Mouse (Mus musculus) liver, embryonic 13.5 days (tissue): ENCODE measurements at regions not wholly inside any gene's neighbourhood (a gene's known extent, or its start where the extent isn't known, plus 50 kb on each side); places are given as distances from the start of the nearest gene placed in this dataset.

Experiments used
- ATAC-seq: fragments of 200-750 bp; cut with Nextera tagmentation; 2 replicates; pipeline ENCODE4 v1.8.0; 2017; ENCODE audit warnings: low read depth, mild to moderate bottlenecking, moderate number of reproducible peaks, moderate library complexity
- DNase-seq: peaks from one replicate; pipeline ENCODE4 v3.0.0; 2022
- H3K27ac ChIP-seq: fragments of 300-500 bp; sonication (generic); 2 replicates; pipeline ENCODE4 v1.5.1; 2015; ENCODE audit warnings: moderate library complexity, mild to moderate bottlenecking, inconsistent platforms
- H3K27me3 ChIP-seq: fragments of 300-500 bp; sonication (generic); 2 replicates; pipeline ENCODE4 v1.6.1; 2015; ENCODE audit warnings: mild to moderate bottlenecking, inconsistent platforms
- H3K36me3 ChIP-seq: fragments of 300-500 bp; sonication (generic); 2 replicates; pipeline ENCODE4 v1.6.1; 2015; ENCODE audit warnings: mild to moderate bottlenecking, inconsistent platforms
- H3K4me1 ChIP-seq: fragments of 300-500 bp; sonication (generic); replicated peaks from 2 replicates; pipeline ENCODE4 v1.6.1; 2015; ENCODE audit warnings: inconsistent platforms
- H3K4me2 ChIP-seq: fragments of 300-500 bp; sonication (generic); 2 replicates; pipeline ENCODE4 v1.6.1; 2015; ENCODE audit warnings: inconsistent platforms, mild to moderate bottlenecking, moderate library complexity
- H3K4me3 ChIP-seq: fragments of 300-500 bp; sonication (generic); replicated peaks from 2 replicates; pipeline ENCODE4 v1.5.1; 2015; ENCODE audit warnings: mild to moderate bottlenecking, inconsistent platforms
- H3K9ac ChIP-seq: fragments of 300-500 bp; sonication (generic); 2 replicates; pipeline ENCODE4 v1.6.1; 2015; ENCODE audit warnings: mild to moderate bottlenecking, inconsistent platforms
- H3K9me3 ChIP-seq: fragments of 300-500 bp; sonication (generic); replicated peaks from 2 replicates; pipeline ENCODE4 v1.6.1; 2016; ENCODE audit warnings: inconsistent platforms
- WGBS: fragments of 180-500 bp; shearing (Covaris S2); methylation state at CpG from one replicate; pipeline ENCODE4 v1.1.7; 2015; ENCODE audit not compliant: insufficient replicate concordance; 5-methylcytosine and 5-hydroxymethylcytosine counted together

DNA sequence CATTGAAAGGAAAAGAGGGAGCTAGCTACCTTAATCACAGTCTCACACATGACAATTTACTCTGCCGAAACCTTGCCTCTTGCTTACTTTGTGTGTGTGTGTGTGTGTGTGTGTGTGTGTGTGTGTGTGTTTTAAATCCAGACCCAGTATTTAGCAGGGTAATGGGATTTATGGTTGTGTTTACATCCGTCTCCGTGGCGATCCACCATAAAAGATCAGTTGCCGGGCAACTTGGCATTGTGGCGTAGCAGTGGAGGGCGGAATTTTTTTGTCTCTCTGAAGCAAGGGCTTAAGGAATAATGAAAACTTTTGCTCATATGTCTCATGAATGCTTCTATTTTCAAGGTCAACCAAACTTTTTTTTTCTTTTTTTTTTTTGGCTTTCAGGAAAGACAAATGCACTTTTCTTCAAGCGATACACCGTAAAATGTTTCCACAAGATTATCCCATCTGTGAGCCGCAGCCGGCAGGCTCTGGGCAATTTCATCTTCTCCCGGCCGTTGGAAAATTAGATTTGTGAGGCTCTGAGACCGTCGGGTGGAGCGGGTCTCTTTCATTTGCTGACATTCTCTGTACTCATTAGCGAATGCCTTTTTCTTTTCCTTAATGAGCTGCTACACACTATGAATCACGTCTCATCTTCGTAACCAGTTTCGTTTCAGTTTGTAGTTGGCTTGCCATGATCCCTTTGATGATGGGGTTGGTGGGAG, 53.9 kb upstream of the Ptch1 start:
- no peak for DNase-seq
- H3K9me3 ChIP-seq = no peaks in the 10 kb centered on the region
- 69% methylated on average over 20 of the region's 20 CpGs for WGBS
- H3K4me2 ChIP-seq = no peak overlapping the region
- no peak overlapping the region for H3K9ac ChIP-seq
- H3K27ac ChIP-seq = no peak overlapping the region
- H3K36me3 ChIP-seq = no peaks in the 10 kb centered on the region
- no peaks in the 10 kb centered on the region for H3K27me3 ChIP-seq
- H3K4me3 ChIP-seq = no peak overlapping the region
- ATAC-seq = no peak
- no peaks in the 10 kb centered on the region; the same call in 1 of the 2 replicates for H3K4me1 ChIP-seq

DNA sequence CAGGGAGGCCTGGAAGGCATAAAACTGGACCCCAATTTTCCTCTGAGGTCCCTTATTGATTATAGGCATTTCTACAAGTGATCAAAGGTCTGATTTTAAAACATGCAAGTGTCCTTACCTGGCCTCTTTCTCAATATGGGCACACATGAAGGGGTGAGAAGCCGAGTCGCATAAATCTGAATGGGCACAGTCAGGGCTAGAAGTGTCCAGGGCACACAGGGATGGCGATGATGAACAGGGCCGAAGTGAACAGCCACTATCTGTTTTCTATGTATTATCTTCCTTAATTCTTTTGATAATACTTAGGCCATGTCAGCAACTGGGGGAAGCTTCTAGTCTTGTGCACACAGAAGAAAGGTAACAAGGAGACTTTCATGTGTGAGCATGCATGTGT, 54.5 kb upstream of the Ptch1 start:
- ATAC-seq (no peak), DNase-seq (no peak)
- Histone ChIP-seq H3K4me2 (no peak overlapping the region), H3K9me3 (no peaks in the 10 kb centered on the region), H3K36me3 (no peaks in the 10 kb centered on the region), H3K4me1 (no peaks in the 10 kb centered on the region; the same call in 1 of the 2 replicates), H3K27me3 (no peaks in the 10 kb centered on the region), H3K27ac (no peak overlapping the region), H3K4me3 (no peak overlapping the region), H3K9ac (no peak overlapping the region)
- 84% methylated on average over 4 of the region's 4 CpGs for WGBS

GRCm38 (mm10) chr13:63631771-63632347, 58.5 kb upstream of the Ptch1 start:
- Histone ChIP-seq H3K4me3 (no peak overlapping the region), H3K27ac (no peak overlapping the region), H3K27me3 (no peaks in the 10 kb centered on the region), H3K9me3 (no peaks in the 10 kb centered on the region), H3K36me3 (no peaks in the 10 kb centered on the region), H3K4me1 (no peaks in the 10 kb centered on the region; the same call in 1 of the 2 replicates), H3K9ac (no peak overlapping the region), H3K4me2 (no peak overlapping the region)
- no peak for ATAC-seq
- 55% methylated on average over 5 of the region's 5 CpGs for WGBS
- DNase-seq = no peak

DNA sequence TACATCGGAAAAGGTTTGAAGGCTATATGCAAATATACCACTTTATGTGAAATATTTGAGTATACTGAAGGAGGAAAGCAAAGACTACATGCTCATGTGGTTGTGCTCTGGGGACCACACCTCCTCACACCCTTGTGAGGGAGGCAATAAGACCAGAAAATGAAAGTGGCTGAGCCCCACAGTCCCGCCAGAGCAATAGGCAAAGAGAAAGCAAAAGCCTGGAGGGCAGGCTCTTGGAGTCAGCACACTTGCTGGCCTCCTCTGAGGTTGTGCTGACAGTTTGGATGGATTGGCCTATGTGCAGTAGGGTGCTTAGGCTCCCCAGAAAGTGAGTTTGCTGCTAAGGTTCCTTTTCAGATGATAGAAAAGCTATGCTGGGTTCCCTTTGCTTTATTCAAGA, 60.9 kb upstream of the Ptch1 start:
- ATAC-seq = no peak
- no peak for DNase-seq

DNA sequence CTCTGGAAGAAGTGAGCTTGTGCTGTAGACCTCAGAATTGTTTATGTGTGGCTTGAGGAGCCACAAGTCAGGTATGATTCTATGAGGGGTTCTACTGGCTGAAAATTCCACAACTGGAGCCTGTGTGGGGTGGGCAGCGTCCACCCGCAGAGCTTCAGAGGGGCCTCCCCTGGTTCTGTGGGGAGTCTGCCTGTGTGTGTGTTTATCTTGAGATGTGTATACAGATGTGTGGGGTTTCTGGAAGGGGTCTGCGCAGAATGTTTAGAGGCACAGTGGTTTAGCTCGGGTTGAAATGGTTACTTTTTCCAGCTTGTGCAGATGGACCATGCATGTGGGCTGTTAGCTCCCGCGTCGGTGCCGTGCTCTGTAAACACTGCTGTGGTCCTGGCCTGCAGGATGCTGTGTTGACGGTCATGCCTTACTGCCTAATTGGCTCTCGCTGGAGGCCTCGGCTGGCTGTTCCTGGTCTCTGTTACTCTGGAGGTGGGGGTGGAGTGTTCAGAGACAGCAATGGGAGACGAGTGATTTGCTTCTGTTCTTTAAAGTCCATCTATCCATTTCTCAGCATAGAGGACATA, 68.3 kb upstream of the Ptch1 start:
- no peak overlapping the region for H3K4me3 ChIP-seq
- H3K9ac ChIP-seq = no peak overlapping the region
- H3K4me1 ChIP-seq = no peaks in the 10 kb centered on the region; the same call in 1 of the 2 replicates
- no peaks in the 10 kb centered on the region for H3K36me3 ChIP-seq
- WGBS = 49% methylated on average over 12 of the region's 12 CpGs
- DNase-seq (no peak), ATAC-seq (no peak)
- no peaks in the 10 kb centered on the region for H3K9me3 ChIP-seq
- H3K27me3 ChIP-seq = no peaks in the 10 kb centered on the region; the same call in 1 of the 2 replicates
- no peak overlapping the region for H3K4me2 ChIP-seq
- no peak overlapping the region for H3K27ac ChIP-seq

More for the DNA sequence above, 60.9 kb upstream of the Ptch1 start:
- Histone ChIP-seq H3K9me3 (no peaks in the 10 kb centered on the region), H3K27me3 (no peaks in the 10 kb centered on the region), H3K4me1 (no peaks in the 10 kb centered on the region; the same call in 1 of the 2 replicates), H3K4me2 (no peak overlapping the region), H3K4me3 (no peak overlapping the region), H3K36me3 (no peaks in the 10 kb centered on the region), H3K27ac (no peak overlapping the region), H3K9ac (no peak overlapping the region)
- WGBS = 63% methylated on average over 2 of the region's 2 CpGs

DNA sequence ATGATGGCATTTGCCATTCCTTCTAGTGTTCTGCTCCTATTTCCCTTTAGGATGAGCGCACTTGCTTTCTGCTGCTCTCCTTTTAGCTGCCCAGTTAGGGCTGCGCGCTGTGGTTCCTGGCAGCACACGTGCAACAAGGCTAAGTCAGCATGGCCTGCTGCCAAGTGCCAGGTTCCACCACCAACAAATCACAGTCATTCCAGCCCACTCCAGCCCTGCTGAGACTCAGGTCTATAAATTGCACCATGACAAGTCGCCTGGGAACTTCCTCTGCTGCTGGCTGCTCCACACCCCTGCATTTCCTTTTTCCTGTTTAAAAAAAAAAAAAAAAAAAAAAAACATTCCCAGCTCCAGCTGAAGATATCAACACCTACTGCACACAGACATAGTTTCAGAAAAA, 69.2 kb upstream of the Ptch1 start:
- Histone ChIP-seq H3K27me3 (no peaks in the 10 kb centered on the region; the same call in 1 of the 2 replicates), H3K4me3 (no peak overlapping the region), H3K4me2 (no peak overlapping the region), H3K9ac (no peak overlapping the region), H3K9me3 (no peaks in the 10 kb centered on the region), H3K27ac (no peak overlapping the region), H3K4me1 (no peaks in the 10 kb centered on the region; the same call in 1 of the 2 replicates), H3K36me3 (no peaks in the 10 kb centered on the region)
- 31% methylated on average over 5 of the region's 5 CpGs for WGBS
- ATAC-seq (no peak), DNase-seq (no peak)

- WGBS = 30% methylated on average over 2 of the region's 2 CpGs
- DNase-seq (no peak), ATAC-seq (no peak)
- no peak overlapping the region for H3K27ac ChIP-seq
- H3K9me3 ChIP-seq = no peaks in the 10 kb centered on the region
- H3K27me3 ChIP-seq = no peaks in the 10 kb centered on the region; the same call in 1 of the 2 replicates
- no peaks in the 10 kb centered on the region for H3K36me3 ChIP-seq
- no peaks in the 10 kb centered on the region; the same call in 1 of the 2 replicates for H3K4me1 ChIP-seq
- no peak overlapping the region for H3K9ac ChIP-seq
- H3K4me2 ChIP-seq = no peak overlapping the region
- no peak overlapping the region for H3K4me3 ChIP-seq
These were observed 70.0 kb upstream of the Ptch1 start for GRCm38 (mm10) chr13:63643394-63643793.

- Histone ChIP-seq H3K9ac (no peak overlapping the region), H3K4me2 (no peak overlapping the region), H3K27me3 (no peaks in the 10 kb centered on the region; the same call in 1 of the 2 replicates), H3K27ac (no peak overlapping the region), H3K4me3 (no peak overlapping the region), H3K9me3 (no peaks in the 10 kb centered on the region), H3K36me3 (no peaks in the 10 kb centered on the region), H3K4me1 (no peaks in the 10 kb centered on the region; the same call in 1 of the 2 replicates)
- WGBS = 79% methylated on average over 5 of the region's 5 CpGs
- DNase-seq (no peak), ATAC-seq (no peak)
These were observed 70.9 kb upstream of the Ptch1 start for GRCm38 (mm10) chr13:63644308-63644707.

- H3K36me3 ChIP-seq = no peaks in the 10 kb centered on the region
- ATAC-seq (no peak), DNase-seq (no peak)
- H3K4me2 ChIP-seq = no peak overlapping the region
- no peak overlapping the region for H3K27ac ChIP-seq
- H3K4me3 ChIP-seq = no peak overlapping the region
- no peaks in the 10 kb centered on the region for H3K27me3 ChIP-seq
- H3K9me3 ChIP-seq = no peaks in the 10 kb centered on the region
- 38% methylated on average over 3 of the region's 3 CpGs for WGBS
- no peaks in the 10 kb centered on the region for H3K4me1 ChIP-seq
- no peak overlapping the region for H3K9ac ChIP-seq
These were observed 75.8 kb upstream of the Ptch1 start for GRCm38 (mm10) chr13:63649058-63649647.

GRCm38 (mm10) chr13:63654514-63654913, 81.1 kb upstream of the Ptch1 start:
- Histone ChIP-seq H3K27ac (no peak overlapping the region), H3K4me3 (no peak overlapping the region), H3K4me2 (no peak overlapping the region), H3K9ac (no peak overlapping the region), H3K4me1 (no peaks in the 10 kb centered on the region), H3K27me3 (no peaks in the 10 kb centered on the region), H3K9me3 (no peaks in the 10 kb centered on the region), H3K36me3 (no peaks in the 10 kb centered on the region)
- ATAC-seq (no peak), DNase-seq (no peak)
- WGBS = 73% methylated on average over 6 of the region's 6 CpGs

- Histone ChIP-seq H3K36me3 (no peaks in the 10 kb centered on the region), H3K27ac (no peak overlapping the region), H3K9me3 (no peaks in the 10 kb centered on the region), H3K27me3 (no peaks in the 10 kb centered on the region), H3K9ac (no peak overlapping the region), H3K4me3 (no peak overlapping the region), H3K4me2 (no peak overlapping the region), H3K4me1 (no peaks in the 10 kb centered on the region)
- DNase-seq (no peak), ATAC-seq (no peak)
- 73% methylated on average over 8 of the region's 8 CpGs for WGBS
These were observed 83.7 kb upstream of the Ptch1 start for GRCm38 (mm10) chr13:63657115-63657514.
